Mouse (Mus musculus) limb, embryonic 12.5 days (tissue): ENCODE results near the gene Sod1. TPM values are rescaled to one million over a fixed set of nuclear protein-coding genes. Genes with fewer than 3 reads are reported as not detected.
A peak's percentile ranks its signal among the peaks of the same experiment; 100 is the strongest.

Experiments
- ATAC-seq: fragments of 200-750 bp; cut with Nextera tagmentation; 2 replicates; pipeline ENCODE4 v1.8.0; 2017; ENCODE audit warnings: low read depth, moderate TSS enrichment; ENCODE audit not compliant: insufficient number of reproducible peaks, insufficient read depth, low FRiP score, low TSS enrichment
- H3K27ac ChIP-seq: fragments of 300-500 bp; sonication (generic); 2 replicates; pipeline ENCODE4 v1.5.1; 2016; ENCODE audit warnings: mild to moderate bottlenecking, moderate library complexity
- H3K27me3 ChIP-seq: fragments of 300-500 bp; sonication (generic); 2 replicates; pipeline ENCODE4 v1.6.1; 2016; ENCODE audit warnings: mild to moderate bottlenecking, moderate library complexity
- H3K36me3 ChIP-seq: fragments of 300-500 bp; sonication (generic); 2 replicates; pipeline ENCODE4 v1.6.1; 2016; ENCODE audit warnings: mild to moderate bottlenecking, moderate library complexity
- H3K4me1 ChIP-seq: fragments of 300-500 bp; sonication (generic); replicated peaks from 2 replicates; pipeline ENCODE4 v1.6.1; 2016
- H3K4me2 ChIP-seq: fragments of 300-500 bp; sonication (generic); 2 replicates; pipeline ENCODE4 v1.6.1; 2016; ENCODE audit warnings: mild to moderate bottlenecking, moderate library complexity
- H3K4me3 ChIP-seq: fragments of 300-500 bp; sonication (generic); replicated peaks from 2 replicates; pipeline ENCODE4 v1.5.1; 2016; ENCODE audit warnings: mild to moderate bottlenecking
- H3K9ac ChIP-seq: fragments of 300-500 bp; sonication (generic); replicated peaks from 2 replicates; pipeline ENCODE4 v1.6.1; 2016; ENCODE audit warnings: mild to moderate bottlenecking, moderate library complexity
- H3K9me3 ChIP-seq: fragments of 300-500 bp; sonication (generic); 2 replicates; pipeline ENCODE4 v1.6.1; 2016; ENCODE audit warnings: mild to moderate bottlenecking, moderate library complexity
- WGBS: fragments of 180-500 bp; shearing (Covaris S2); methylation state at CpG from one replicate; pipeline ENCODE4 v1.1.7; 2016; 5-methylcytosine and 5-hydroxymethylcytosine counted together
- polyA plus RNA-seq: library from polyadenylated mRNA; unstranded; fragments of >200 nt; fragmentation: Nextera tagmentation; extraction: Ambion mirVana; gene quantifications from 2 replicates; pipeline ENCODE4 v1.2.1, GENCODE M21; 2016

The Sod1 gene
- polyA plus RNA-seq = 1,101 and 1,134 TPM in 2 replicates

GRCm38 (mm10) chr16:90220026-90220891 is at the start of gene Sod1:
Gene Sod1 (plus strand): TSS chr16:90220754.
- Histone ChIP-seq H3K27ac (peak within 1 kb of the TSS; percentile 95), H3K9me3 (no peaks in the 10 kb centered on the region), H3K27me3 (no peaks in the 10 kb centered on the region), H3K4me1 (peaks cover 24% of the 10 kb centered on the region), H3K36me3 (peaks cover 27% of the 10 kb centered on the region), H3K4me2 (peak within 1 kb of the TSS; percentile 81), H3K9ac (peak within 1 kb of the TSS; percentile 92), H3K4me3 (peak within 1 kb of the TSS; percentile 95)
- ATAC-seq = peak; percentile 91
- 3% methylated on average over 62 of the region's 63 CpGs for WGBS

- no peak overlapping the region for H3K27ac ChIP-seq
- 54% methylated on average over 8 of the region's 8 CpGs for WGBS
Measured at GRCm38 (mm10) chr16:90171416-90171815, 49.1 kb upstream of the Sod1 start.

GRCm38 (mm10) chr16:90176472-90176871 is 44.1 kb upstream of the Sod1 start:
- Histone ChIP-seq H3K4me3 (no peak overlapping the region), H3K9ac (no peak overlapping the region), H3K36me3 (no peaks in the 10 kb centered on the region), H3K4me2 (no peak overlapping the region), H3K4me1 (no peaks in the 10 kb centered on the region), H3K27me3 (no peaks in the 10 kb centered on the region), H3K27ac (no peak overlapping the region), H3K9me3 (no peaks in the 10 kb centered on the region)
- WGBS = 67% methylated on average over 10 of the region's 10 CpGs
- ATAC-seq = no peak

More at GRCm38 (mm10) chr16:90171416-90171815, 49.1 kb upstream of the Sod1 start:
- ATAC-seq = no peak
- Histone ChIP-seq H3K9me3 (peaks cover 4% of the 10 kb centered on the region; the same call in 1 of the 2 replicates), H3K4me2 (no peak overlapping the region), H3K36me3 (no peaks in the 10 kb centered on the region), H3K4me1 (no peaks in the 10 kb centered on the region), H3K4me3 (no peak overlapping the region), H3K9ac (no peak overlapping the region), H3K27me3 (no peaks in the 10 kb centered on the region)

GRCm38 (mm10) chr16:90177425-90177824 is 43.1 kb upstream of the Sod1 start:
- H3K27me3 ChIP-seq = no peaks in the 10 kb centered on the region
- no peak overlapping the region for H3K4me2 ChIP-seq
- no peaks in the 10 kb centered on the region for H3K4me1 ChIP-seq
- no peak overlapping the region for H3K9ac ChIP-seq
- H3K9me3 ChIP-seq = no peaks in the 10 kb centered on the region
- no peak overlapping the region for H3K4me3 ChIP-seq
- H3K36me3 ChIP-seq = no peaks in the 10 kb centered on the region
- WGBS = 84% methylated on average over 8 of the region's 8 CpGs
- no peak for ATAC-seq
- H3K27ac ChIP-seq = no peak overlapping the region

- Histone ChIP-seq H3K4me3 (no peak overlapping the region), H3K4me2 (no peak overlapping the region), H3K27me3 (no peaks in the 10 kb centered on the region), H3K4me1 (no peaks in the 10 kb centered on the region), H3K27ac (no peak overlapping the region), H3K36me3 (no peaks in the 10 kb centered on the region), H3K9me3 (no peaks in the 10 kb centered on the region), H3K9ac (no peak overlapping the region)
- 96% methylated on average over 3 of the region's 3 CpGs for WGBS
- no peak for ATAC-seq
Measured at GRCm38 (mm10) chr16:90178404-90178803, 42.1 kb upstream of the Sod1 start.

- H3K4me2 ChIP-seq = no peak overlapping the region
- no peak for ATAC-seq
- no peak overlapping the region for H3K9ac ChIP-seq
- H3K36me3 ChIP-seq = no peaks in the 10 kb centered on the region
- no peaks in the 10 kb centered on the region for H3K9me3 ChIP-seq
- H3K27me3 ChIP-seq = no peaks in the 10 kb centered on the region
- 88% methylated on average over 5 of the region's 5 CpGs for WGBS
- H3K4me3 ChIP-seq = no peak overlapping the region
- no peak overlapping the region for H3K27ac ChIP-seq
- H3K4me1 ChIP-seq = no peaks in the 10 kb centered on the region
Measured at GRCm38 (mm10) chr16:90179892-90180291, 40.7 kb upstream of the Sod1 start.

GRCm38 (mm10) chr16:90180975-90181374 is 39.6 kb upstream of the Sod1 start:
- Histone ChIP-seq H3K4me3 (no peak overlapping the region), H3K4me1 (no peaks in the 10 kb centered on the region), H3K36me3 (no peaks in the 10 kb centered on the region), H3K4me2 (no peak overlapping the region), H3K27me3 (no peaks in the 10 kb centered on the region), H3K9ac (no peak overlapping the region), H3K27ac (no peak overlapping the region), H3K9me3 (no peaks in the 10 kb centered on the region)
- no peak for ATAC-seq
- 90% methylated on average over 6 of the region's 6 CpGs for WGBS

- Histone ChIP-seq H3K27me3 (no peaks in the 10 kb centered on the region), H3K4me2 (no peak overlapping the region), H3K27ac (no peak overlapping the region), H3K4me3 (no peak overlapping the region), H3K36me3 (no peaks in the 10 kb centered on the region), H3K9me3 (no peaks in the 10 kb centered on the region), H3K9ac (no peak overlapping the region), H3K4me1 (no peaks in the 10 kb centered on the region)
- 84% methylated on average over 8 of the region's 8 CpGs for WGBS
- no peak for ATAC-seq
Measured at GRCm38 (mm10) chr16:90181673-90182072, 38.9 kb upstream of the Sod1 start.

- Histone ChIP-seq H3K9ac (no peak overlapping the region), H3K4me1 (0 out of 2 replicates have a peak, but pooled peaks cover 5% of the 10 kb centered on the region), H3K36me3 (no peaks in the 10 kb centered on the region), H3K4me3 (no peak overlapping the region), H3K9me3 (no peaks in the 10 kb centered on the region), H3K27me3 (no peaks in the 10 kb centered on the region), H3K27ac (no peak overlapping the region), H3K4me2 (no peak overlapping the region)
- ATAC-seq = no peak
- 82% methylated on average over 6 of the region's 6 CpGs for WGBS
Measured at GRCm38 (mm10) chr16:90184135-90184534, 36.4 kb upstream of the Sod1 start.

- no peaks in the 10 kb centered on the region for H3K9me3 ChIP-seq
- 0 out of 2 replicates have a peak, but pooled peaks cover 5% of the 10 kb centered on the region for H3K4me1 ChIP-seq
- no peak; the same call in 1 of the 2 replicates for ATAC-seq
- 41% methylated on average over 8 of the region's 8 CpGs for WGBS
- H3K27me3 ChIP-seq = no peaks in the 10 kb centered on the region
- no peak overlapping the region for H3K27ac ChIP-seq
- no peak overlapping the region for H3K4me2 ChIP-seq
- H3K4me3 ChIP-seq = no peak overlapping the region
- no peak overlapping the region for H3K9ac ChIP-seq
- H3K36me3 ChIP-seq = no peaks in the 10 kb centered on the region
Measured at GRCm38 (mm10) chr16:90185928-90186588, 34.5 kb upstream of the Sod1 start.

- Histone ChIP-seq H3K9me3 (no peaks in the 10 kb centered on the region), H3K27ac (no peak overlapping the region), H3K27me3 (no peaks in the 10 kb centered on the region), H3K4me3 (no peak overlapping the region), H3K4me2 (no peak overlapping the region), H3K4me1 (0 out of 2 replicates have a peak, but pooled peaks cover 5% of the 10 kb centered on the region), H3K9ac (no peak overlapping the region), H3K36me3 (no peaks in the 10 kb centered on the region)
- peak; percentile 48 for ATAC-seq
- 20% methylated on average over 13 of the region's 13 CpGs for WGBS
Measured at GRCm38 (mm10) chr16:90187453-90187852, 33.1 kb upstream of the Sod1 start.
